Mouse (Mus musculus) brain, embryonic 14.5 days (tissue): ENCODE results near the gene Ets1.

Source experiments
- CTCF ChIP-seq: fragments of 200-500 bp; IDR thresholded peaks from 2 replicates; pipeline ENCODE4 v1.5.1; 2012; ENCODE audit warnings: inconsistent platforms, mild to moderate bottlenecking, moderate library complexity, borderline replicate concordance; ENCODE audit not compliant: insufficient read depth, insufficient read length; ENCODE audit errors: extremely low read depth
- POLR2A ChIP-seq: fragments of 200-500 bp; IDR thresholded peaks from 2 replicates; pipeline ENCODE4 v1.6.1; 2012; ENCODE audit warnings: mild to moderate bottlenecking, inconsistent platforms, borderline replicate concordance; ENCODE audit not compliant: poor library complexity, insufficient read depth, insufficient read length, severe bottlenecking; ENCODE audit errors: extremely low read depth

DNA sequence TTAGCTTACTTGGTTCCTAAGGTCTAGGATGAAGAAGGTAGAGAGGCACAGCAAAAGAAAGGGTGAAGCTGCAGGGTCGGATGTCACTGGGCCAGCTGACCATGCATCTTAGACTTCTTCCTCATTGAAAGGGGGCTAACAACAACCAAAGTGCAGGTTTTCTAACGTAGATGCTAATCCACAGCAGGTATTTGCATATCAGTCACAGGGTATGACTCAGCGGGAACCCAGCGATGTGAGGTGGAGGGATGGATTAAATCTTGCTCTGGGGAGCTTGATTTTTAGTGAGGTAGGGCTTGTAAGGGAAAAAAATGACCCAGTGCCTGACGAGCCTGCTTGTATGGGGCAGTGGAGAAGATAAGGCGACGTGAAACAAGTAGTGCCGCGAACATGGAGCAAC, 9.5 kb downstream of the Ets1 start:
- TF ChIP-seq POLR2A (no peak), CTCF (no peak)
